Mouse (Mus musculus) MEL (cell line): ENCODE measurements around the gene Mark2. TPM values are rescaled to one million over a fixed set of nuclear protein-coding genes. Genes with fewer than 3 reads are reported as not detected.

Source experiments
- DNase-seq: peaks from one replicate; pipeline ENCODE4 v3.0.0; 2011; ENCODE audit warnings: low read depth, low spot score
- H3K27ac ChIP-seq: 2 replicates; pipeline ENCODE4 v1.5.1; 2012; ENCODE audit warnings: low read depth, mild to moderate bottlenecking, control low read depth, low read length, moderate library complexity; ENCODE audit not compliant: control insufficient read depth
- H3K27me3 ChIP-seq, 2 experiments: fragments of 150-350 bp in 1 of 2; sonication (generic) in 1 of 2; 2 replicates each; pipeline ENCODE4 v1.6.1; 2012; ENCODE audit warnings: low read length in 2 of 2, mild to moderate bottlenecking in 2 of 2, improper control_type of control experiment in 1 of 2, moderate library complexity in 1 of 2; ENCODE audit not compliant: insufficient read depth in 2 of 2, control insufficient read depth in 1 of 2
- H3K36me3 ChIP-seq, 2 experiments: 2 replicates each; pipeline ENCODE4 v1.6.1; 2012 to 2014; ENCODE audit warnings: low read length in 2 of 2, improper control_type of control experiment in 1 of 2, inconsistent platforms in 1 of 2, mild to moderate bottlenecking in 1 of 2; ENCODE audit not compliant: insufficient read depth in 2 of 2, control insufficient read depth in 1 of 2
- H3K4me1 ChIP-seq, 2 experiments: fragments of 150-350 bp in 1 of 2; sonication (generic) in 1 of 2; 2 replicates each; pipeline ENCODE4 v1.6.1; 2012; ENCODE audit warnings: low read length in 2 of 2, improper control_type of control experiment in 1 of 2, mild to moderate bottlenecking in 1 of 2; ENCODE audit not compliant: insufficient read depth in 2 of 2, control insufficient read depth in 1 of 2
- H3K4me3 ChIP-seq, 2 experiments: fragments of 150-350 bp in 1 of 2; sonication (generic) in 1 of 2; 2 replicates each; pipeline ENCODE4 v1.5.1; 2012; ENCODE audit warnings: low read depth in 2 of 2, low read length in 2 of 2, mild to moderate bottlenecking in 2 of 2, moderate library complexity in 2 of 2, control low read depth in 1 of 2, improper control_type of control experiment in 1 of 2; ENCODE audit not compliant: control insufficient read depth in 1 of 2, insufficient read depth in 1 of 2
- H3K79me2 ChIP-seq: 2 replicates; pipeline ENCODE4 v1.6.1; 2012; ENCODE audit warnings: mild to moderate bottlenecking, low read length, moderate library complexity; ENCODE audit not compliant: control insufficient read depth, poor library complexity, insufficient read depth
- H3K9ac ChIP-seq: 2 replicates; pipeline ENCODE4 v1.6.1; 2012; ENCODE audit warnings: low read depth, mild to moderate bottlenecking, control low read depth, low read length, moderate library complexity; ENCODE audit not compliant: control insufficient read depth, poor library complexity, severe bottlenecking
- H3K9me3 ChIP-seq: fragments of 150-350 bp; sonication (generic); replicated peaks from 2 replicates; pipeline ENCODE4 v1.6.1; 2012; ENCODE audit warnings: mild to moderate bottlenecking, low read length, improper control_type of control experiment, moderate library complexity; ENCODE audit not compliant: insufficient read depth
- CHD2 ChIP-seq: IDR thresholded peaks from 2 replicates; pipeline ENCODE4 v1.6.1; 2011; ENCODE audit warnings: low read length, improper control_type of control experiment
- E2F4 ChIP-seq: IDR thresholded peaks from 2 replicates; pipeline ENCODE4 v1.6.1; 2011; ENCODE audit warnings: low read depth, low read length, improper control_type of control experiment, borderline replicate concordance
- ELF1 ChIP-seq: IDR thresholded peaks from 2 replicates; pipeline ENCODE4 v1.6.1; 2014; ENCODE audit warnings: low read depth, mild to moderate bottlenecking, inconsistent platforms, low read length, improper control_type of control experiment, moderate library complexity
- EP300 ChIP-seq, 2 experiments: IDR thresholded peaks; 2 replicates each; pipeline ENCODE4 v1.6.1; 2011; ENCODE audit warnings: improper control_type of control experiment in 2 of 2, low read length in 2 of 2, low read depth in 1 of 2, mild to moderate bottlenecking in 1 of 2
- ETS1 ChIP-seq: IDR thresholded peaks from 2 replicates; pipeline ENCODE4 v1.6.1; 2012; ENCODE audit warnings: low read depth, mild to moderate bottlenecking, inconsistent platforms, low read length, improper control_type of control experiment, moderate library complexity
- GABPA ChIP-seq: IDR thresholded peaks from 2 replicates; pipeline ENCODE4 v1.6.1; 2012; ENCODE audit warnings: low read depth, mild to moderate bottlenecking, inconsistent platforms, low read length, improper control_type of control experiment, moderate library complexity
- GATA1 ChIP-seq: IDR thresholded peaks from 2 replicates; pipeline ENCODE4 v1.6.1; 2011; ENCODE audit warnings: low read depth, low read length, improper control_type of control experiment
- HCFC1 ChIP-seq: IDR thresholded peaks from 2 replicates; pipeline ENCODE4 v1.6.1; 2012; ENCODE audit warnings: low read depth, mild to moderate bottlenecking, inconsistent platforms, low read length, improper control_type of control experiment, moderate library complexity
- KAT2A ChIP-seq: conservative IDR thresholded peaks from 2 replicates; pipeline ENCODE4 v1.6.1; 2012; ENCODE audit warnings: low read depth, low read length, improper control_type of control experiment, inconsistent platforms
- MAX ChIP-seq: IDR thresholded peaks from 2 replicates; pipeline ENCODE4 v1.6.1; 2011; ENCODE audit warnings: low read length, improper control_type of control experiment
- MAZ ChIP-seq: IDR thresholded peaks from 2 replicates; pipeline ENCODE4 v1.6.1; 2012; ENCODE audit warnings: low read depth, mild to moderate bottlenecking, inconsistent platforms, low read length, improper control_type of control experiment
- MEF2A ChIP-seq: IDR thresholded peaks from 2 replicates; pipeline ENCODE4 v1.6.1; 2014; ENCODE audit warnings: low read depth, mild to moderate bottlenecking, inconsistent platforms, low read length, improper control_type of control experiment; ENCODE audit not compliant: poor library complexity, insufficient replicate concordance, severe bottlenecking; ENCODE audit errors: extremely low read depth
- MYB ChIP-seq: IDR thresholded peaks from 2 replicates; pipeline ENCODE4 v1.6.1; 2011; ENCODE audit warnings: mild to moderate bottlenecking, low read depth, low read length, improper control_type of control experiment
- MYC ChIP-seq: IDR thresholded peaks from 2 replicates; pipeline ENCODE4 v1.6.1; 2011; ENCODE audit warnings: low read depth, mild to moderate bottlenecking, low read length, improper control_type of control experiment, moderate library complexity
- NELFE ChIP-seq: IDR thresholded peaks from 2 replicates; pipeline ENCODE4 v1.6.1; 2011; ENCODE audit warnings: low read depth, low read length, improper control_type of control experiment
- NRF1 ChIP-seq: IDR thresholded peaks from 2 replicates; pipeline ENCODE4 v1.6.1; 2014; ENCODE audit warnings: low read depth, mild to moderate bottlenecking, inconsistent platforms, low read length, improper control_type of control experiment, moderate library complexity; ENCODE audit not compliant: poor library complexity, insufficient read depth, severe bottlenecking
- POLR2A ChIP-seq, 2 experiments: IDR thresholded peaks; 2 replicates each; pipeline ENCODE4 v1.6.1; 2011 to 2012; ENCODE audit warnings: low read length in 2 of 2, mild to moderate bottlenecking in 2 of 2, control low read depth in 1 of 2, improper control_type of control experiment in 1 of 2, low read depth in 1 of 2, moderate library complexity in 1 of 2; ENCODE audit not compliant: control insufficient read depth in 1 of 2, insufficient read depth in 1 of 2, poor library complexity in 1 of 2
- POLR2AphosphoS5 ChIP-seq: IDR thresholded peaks from 2 replicates; pipeline ENCODE4 v1.6.1; 2012; ENCODE audit warnings: low read depth, borderline replicate concordance, mild to moderate bottlenecking, inconsistent platforms, low read length, moderate library complexity, mixed read lengths
- RCOR1 ChIP-seq: IDR thresholded peaks from 2 replicates; pipeline ENCODE4 v1.6.1; 2012; ENCODE audit warnings: low read depth, mild to moderate bottlenecking, inconsistent platforms, low read length, improper control_type of control experiment
- SIN3A ChIP-seq: IDR thresholded peaks from 2 replicates; pipeline ENCODE4 v1.6.1; 2012; ENCODE audit warnings: low read length, improper control_type of control experiment, inconsistent platforms
- SMC3 ChIP-seq: IDR thresholded peaks from 2 replicates; pipeline ENCODE4 v1.6.1; 2011; ENCODE audit warnings: low read depth, low read length, improper control_type of control experiment
- TAL1 ChIP-seq: IDR thresholded peaks from 2 replicates; pipeline ENCODE4 v1.6.1; 2012; ENCODE audit warnings: mild to moderate bottlenecking, inconsistent platforms, low read length, moderate library complexity, mixed read lengths
- TBP ChIP-seq: IDR thresholded peaks from 2 replicates; pipeline ENCODE4 v1.8.0; 2011; ENCODE audit warnings: low read depth, low read length, improper control_type of control experiment
- TCF12 ChIP-seq: IDR thresholded peaks from 2 replicates; pipeline ENCODE4 v1.6.1; 2014; ENCODE audit warnings: low read depth, mild to moderate bottlenecking, inconsistent platforms, low read length, improper control_type of control experiment, moderate library complexity
- UBTF ChIP-seq: IDR thresholded peaks from 2 replicates; pipeline ENCODE4 v1.6.1; 2012; ENCODE audit warnings: low read depth, mild to moderate bottlenecking, inconsistent platforms, low read length, improper control_type of control experiment, moderate library complexity, borderline replicate concordance; ENCODE audit not compliant: insufficient read depth
- USF1 ChIP-seq: IDR thresholded peaks from 2 replicates; pipeline ENCODE4 v1.6.1; 2014; ENCODE audit warnings: low read depth, mild to moderate bottlenecking, inconsistent platforms, low read length, improper control_type of control experiment, moderate library complexity
- USF2 ChIP-seq, 2 experiments: IDR thresholded peaks; 2 replicates each; pipeline ENCODE4 v1.6.1; 2011 to 2012; ENCODE audit warnings: improper control_type of control experiment in 2 of 2, low read length in 2 of 2, borderline replicate concordance in 1 of 2, inconsistent platforms in 1 of 2, low read depth in 1 of 2, mild to moderate bottlenecking in 1 of 2; ENCODE audit not compliant: insufficient read depth in 1 of 2
- ZC3H11A ChIP-seq: IDR thresholded peaks from 2 replicates; pipeline ENCODE4 v1.6.1; 2012; ENCODE audit warnings: low read depth, mild to moderate bottlenecking, inconsistent platforms, low read length, improper control_type of control experiment
- ZMIZ1 ChIP-seq: IDR thresholded peaks from 2 replicates; pipeline ENCODE4 v1.6.1; 2012; ENCODE audit warnings: low read depth, mild to moderate bottlenecking, inconsistent platforms, low read length, improper control_type of control experiment, moderate library complexity
- polyA plus RNA-seq, 2 experiments: library from polyadenylated mRNA; stranded (reverse) in 1 of 2; unstranded in 1 of 2; fragments of >175 nt in 1 of 2; fragments of >200 nt in 1 of 2; gene quantifications; 2 replicates each; pipeline versions ENCODE4 v1.2.1 to v1.2.4; 2012; ENCODE audit warnings: low replicate concordance in 2 of 2, low read depth in 1 of 2; ENCODE audit not compliant: insufficient read length in 2 of 2, insufficient read depth in 1 of 2, missing spikeins in 1 of 2
- total RNA-seq: library from RNA; depleted of rRNA; stranded (reverse); fragments of 300-350 nt; gene quantifications from 2 replicates; pipeline ENCODE4 v1.2.3, GENCODE M21; 2012

Mark2 gene
- total and polyA plus RNA-seq, 3 experiments = 36.1 to 72.4 TPM; not detected in 1

- H3K9me3 ChIP-seq = no peaks in the 10 kb centered on the region
- no peak for DNase-seq
- H3K4me1 ChIP-seq = peaks cover 12 to 26% of the 10 kb centered on the region in 2 experiments
- peak overlapping the region; percentile 4; the same call in 1 of the 2 replicates for H3K9ac ChIP-seq
- peak overlapping the region; percentile 74 for H3K27ac ChIP-seq
- H3K4me3 ChIP-seq = no peak overlapping the region
- no peaks in the 10 kb centered on the region for H3K27me3 ChIP-seq
- peaks cover 35% of the 10 kb centered on the region for H3K79me2 ChIP-seq
- TF ChIP-seq E2F4 = no peak
- no peak for TF ChIP-seq MAX
- peaks cover 0 to 35% of the 10 kb centered on the region in 2 experiments; a peak in 3 of 4 replicates for H3K36me3 ChIP-seq
These were observed 45.7 kb downstream of the Mark2 start for GRCm38 (mm10) chr19:7295959-7296358.

GRCm38 (mm10) chr19:7295071-7295658 is 46.5 kb downstream of the Mark2 start:
- H3K9me3 ChIP-seq = no peaks in the 10 kb centered on the region
- peaks cover 19 to 34% of the 10 kb centered on the region in 2 experiments for H3K4me1 ChIP-seq
- H3K27ac ChIP-seq = peak overlapping the region; percentile 90
- TF ChIP-seq USF1 = no peak
- TF ChIP-seq POLR2AphosphoS5 = no peak
- peak; percentile 48; the same call in 1 of the 2 replicates for TF ChIP-seq MYC
- TF ChIP-seq GATA1 = peak; percentile 60
- no peak for TF ChIP-seq NRF1
- TF ChIP-seq POLR2A (IDR thresholded peaks at IDR 0.05; ENCODE audit: control insufficient read depth in 1 of 2, insufficient read depth in 1 of 2, low read depth in 1 of 2, low read length in 2 of 2, poor library complexity in 1 of 2) = peak in 1 of 2 experiments; percentile 45; a peak in 1 of 4 replicates
- TF ChIP-seq SIN3A = peak; percentile 81
- no peak for TF ChIP-seq SMC3
- peak; percentile 93 for TF ChIP-seq ELF1
- TF ChIP-seq RCOR1 = 0 out of 2 replicates have a peak, but pooled peaks have one; percentile 29
- TF ChIP-seq NELFE = 0 out of 2 replicates have a peak, but pooled peaks have one; percentile 27
- no peak for TF ChIP-seq MEF2A
- no peak for TF ChIP-seq KAT2A
- TF ChIP-seq TCF12 = peak; percentile 67; the same call in 1 of the 2 replicates
- TF ChIP-seq EP300 (IDR thresholded peaks at IDR 0.05; ENCODE audit: low read depth in 1 of 2, low read length in 2 of 2) = peak in 1 of 2 experiments; percentile 69; a peak in 3 of 4 replicates
- peak; percentile 54; the same call in 1 of the 2 replicates for TF ChIP-seq CHD2
- peak; percentile 89; the same call in 1 of the 2 replicates for TF ChIP-seq MAZ
- TF ChIP-seq MAX = peak; percentile 28; the same call in 1 of the 2 replicates
- no peak for TF ChIP-seq MYB
- TF ChIP-seq E2F4 = no peak
- peak; percentile 33 for TF ChIP-seq TAL1
- peak; percentile 69; the same call in 1 of the 2 replicates for TF ChIP-seq HCFC1
- no peak for TF ChIP-seq GABPA
- 0 out of 2 replicates have a peak, but pooled peaks have one; percentile 41 for TF ChIP-seq TBP
- TF ChIP-seq ZMIZ1 = 0 out of 2 replicates have a peak, but pooled peaks have one; percentile 46
- TF ChIP-seq ETS1 = peak; percentile 79
- no peak for TF ChIP-seq UBTF
- TF ChIP-seq ZC3H11A = no peak
- TF ChIP-seq USF2 (IDR thresholded peaks at IDR 0.05; ENCODE audit: borderline replicate concordance in 1 of 2, insufficient read depth in 1 of 2, low read depth in 1 of 2, low read length in 2 of 2) = no peak
- TF ChIP-seq, all 39 proteins: peak for 17
- DNase-seq = peak; percentile 87
- peaks cover 35% of the 10 kb centered on the region for H3K79me2 ChIP-seq
- H3K4me3 ChIP-seq = peak overlapping the region; percentile 42 to 57
- peak overlapping the region; percentile 66 for H3K9ac ChIP-seq
- H3K27me3 ChIP-seq = no peaks in the 10 kb centered on the region
- H3K36me3 ChIP-seq = peaks cover 0 to 43% of the 10 kb centered on the region in 2 experiments; a peak in 3 of 4 replicates
